Mouse (Mus musculus) MEL (cell line): ENCODE results near the gene Hamp2. TPM values are rescaled to one million over a fixed set of nuclear protein-coding genes. Genes with fewer than 3 reads are reported as not detected.
A peak's percentile ranks its signal among the peaks of the same experiment; 100 is the strongest.
"Not testable (repeated sequence)": the region's sequence is repeated elsewhere in the genome, so short reads cannot be mapped to it uniquely, and the experiment has no call there.

Experiments used
- DNase-seq: peaks from one replicate; pipeline ENCODE4 v3.0.0; 2011; ENCODE audit warnings: low read depth, low spot score
- H3K27ac ChIP-seq: 2 replicates; pipeline ENCODE4 v1.5.1; 2012; ENCODE audit warnings: low read depth, mild to moderate bottlenecking, control low read depth, low read length, moderate library complexity; ENCODE audit not compliant: control insufficient read depth
- H3K27me3 ChIP-seq, 2 experiments: fragments of 150-350 bp in 1 of 2; sonication (generic) in 1 of 2; 2 replicates each; pipeline ENCODE4 v1.6.1; 2012; ENCODE audit warnings: low read length in 2 of 2, mild to moderate bottlenecking in 2 of 2, improper control_type of control experiment in 1 of 2, moderate library complexity in 1 of 2; ENCODE audit not compliant: insufficient read depth in 2 of 2, control insufficient read depth in 1 of 2
- H3K36me3 ChIP-seq, 2 experiments: 2 replicates each; pipeline ENCODE4 v1.6.1; 2012 to 2014; ENCODE audit warnings: low read length in 2 of 2, improper control_type of control experiment in 1 of 2, inconsistent platforms in 1 of 2, mild to moderate bottlenecking in 1 of 2; ENCODE audit not compliant: insufficient read depth in 2 of 2, control insufficient read depth in 1 of 2
- H3K4me1 ChIP-seq, 2 experiments: fragments of 150-350 bp in 1 of 2; sonication (generic) in 1 of 2; 2 replicates each; pipeline ENCODE4 v1.6.1; 2012; ENCODE audit warnings: low read length in 2 of 2, improper control_type of control experiment in 1 of 2, mild to moderate bottlenecking in 1 of 2; ENCODE audit not compliant: insufficient read depth in 2 of 2, control insufficient read depth in 1 of 2
- H3K4me3 ChIP-seq, 2 experiments: fragments of 150-350 bp in 1 of 2; sonication (generic) in 1 of 2; 2 replicates each; pipeline ENCODE4 v1.5.1; 2012; ENCODE audit warnings: low read depth in 2 of 2, low read length in 2 of 2, mild to moderate bottlenecking in 2 of 2, moderate library complexity in 2 of 2, control low read depth in 1 of 2, improper control_type of control experiment in 1 of 2; ENCODE audit not compliant: control insufficient read depth in 1 of 2, insufficient read depth in 1 of 2
- H3K79me2 ChIP-seq: 2 replicates; pipeline ENCODE4 v1.6.1; 2012; ENCODE audit warnings: mild to moderate bottlenecking, low read length, moderate library complexity; ENCODE audit not compliant: control insufficient read depth, poor library complexity, insufficient read depth
- H3K9ac ChIP-seq: 2 replicates; pipeline ENCODE4 v1.6.1; 2012; ENCODE audit warnings: low read depth, mild to moderate bottlenecking, control low read depth, low read length, moderate library complexity; ENCODE audit not compliant: control insufficient read depth, poor library complexity, severe bottlenecking
- H3K9me3 ChIP-seq: fragments of 150-350 bp; sonication (generic); replicated peaks from 2 replicates; pipeline ENCODE4 v1.6.1; 2012; ENCODE audit warnings: mild to moderate bottlenecking, low read length, improper control_type of control experiment, moderate library complexity; ENCODE audit not compliant: insufficient read depth
- CHD1 ChIP-seq: IDR thresholded peaks from 2 replicates; pipeline ENCODE4 v1.6.1; 2012; ENCODE audit warnings: low read depth, mild to moderate bottlenecking, inconsistent platforms, low read length, improper control_type of control experiment
- CHD2 ChIP-seq: IDR thresholded peaks from 2 replicates; pipeline ENCODE4 v1.6.1; 2011; ENCODE audit warnings: low read length, improper control_type of control experiment
- CTCF ChIP-seq, 3 experiments: IDR thresholded peaks in 2 of 3; conservative IDR thresholded peaks in 1 of 3; 2 replicates each; pipeline ENCODE4 v1.5.1; 2011 to 2012; ENCODE audit warnings: low read length in 3 of 3, low read depth in 2 of 3, mild to moderate bottlenecking in 2 of 3, improper control_type of control experiment in 1 of 3, inconsistent platforms in 1 of 3, mixed read lengths in 1 of 3, moderate library complexity in 1 of 3; ENCODE audit not compliant: control insufficient read depth in 1 of 3, insufficient read depth in 1 of 3, poor library complexity in 1 of 3, severe bottlenecking in 1 of 3
- ELF1 ChIP-seq: IDR thresholded peaks from 2 replicates; pipeline ENCODE4 v1.6.1; 2014; ENCODE audit warnings: low read depth, mild to moderate bottlenecking, inconsistent platforms, low read length, improper control_type of control experiment, moderate library complexity
- EP300 ChIP-seq, 2 experiments: IDR thresholded peaks; 2 replicates each; pipeline ENCODE4 v1.6.1; 2011; ENCODE audit warnings: improper control_type of control experiment in 2 of 2, low read length in 2 of 2, low read depth in 1 of 2, mild to moderate bottlenecking in 1 of 2
- HCFC1 ChIP-seq: IDR thresholded peaks from 2 replicates; pipeline ENCODE4 v1.6.1; 2012; ENCODE audit warnings: low read depth, mild to moderate bottlenecking, inconsistent platforms, low read length, improper control_type of control experiment, moderate library complexity
- JUND ChIP-seq: IDR thresholded peaks from 2 replicates; pipeline ENCODE4 v1.6.1; 2011; ENCODE audit warnings: low read depth, mild to moderate bottlenecking, improper control_type of control experiment, low read length
- MAFK ChIP-seq: IDR thresholded peaks from 2 replicates; pipeline ENCODE4 v1.6.1; 2011; ENCODE audit warnings: low read depth, mild to moderate bottlenecking, low read length, improper control_type of control experiment, borderline replicate concordance
- MAX ChIP-seq: IDR thresholded peaks from 2 replicates; pipeline ENCODE4 v1.6.1; 2011; ENCODE audit warnings: low read length, improper control_type of control experiment
- MAZ ChIP-seq: IDR thresholded peaks from 2 replicates; pipeline ENCODE4 v1.6.1; 2012; ENCODE audit warnings: low read depth, mild to moderate bottlenecking, inconsistent platforms, low read length, improper control_type of control experiment
- MEF2A ChIP-seq: IDR thresholded peaks from 2 replicates; pipeline ENCODE4 v1.6.1; 2014; ENCODE audit warnings: low read depth, mild to moderate bottlenecking, inconsistent platforms, low read length, improper control_type of control experiment; ENCODE audit not compliant: poor library complexity, insufficient replicate concordance, severe bottlenecking; ENCODE audit errors: extremely low read depth
- MYC ChIP-seq: IDR thresholded peaks from 2 replicates; pipeline ENCODE4 v1.6.1; 2011; ENCODE audit warnings: low read depth, mild to moderate bottlenecking, low read length, improper control_type of control experiment, moderate library complexity
- NELFE ChIP-seq: IDR thresholded peaks from 2 replicates; pipeline ENCODE4 v1.6.1; 2011; ENCODE audit warnings: low read depth, low read length, improper control_type of control experiment
- POLR2A ChIP-seq, 2 experiments: IDR thresholded peaks; 2 replicates each; pipeline ENCODE4 v1.6.1; 2011 to 2012; ENCODE audit warnings: low read length in 2 of 2, mild to moderate bottlenecking in 2 of 2, control low read depth in 1 of 2, improper control_type of control experiment in 1 of 2, low read depth in 1 of 2, moderate library complexity in 1 of 2; ENCODE audit not compliant: control insufficient read depth in 1 of 2, insufficient read depth in 1 of 2, poor library complexity in 1 of 2
- POLR2AphosphoS2 ChIP-seq: IDR thresholded peaks from 2 replicates; pipeline ENCODE4 v1.6.1; 2011; ENCODE audit warnings: low read length, improper control_type of control experiment
- POLR2AphosphoS5 ChIP-seq: IDR thresholded peaks from 2 replicates; pipeline ENCODE4 v1.6.1; 2012; ENCODE audit warnings: low read depth, borderline replicate concordance, mild to moderate bottlenecking, inconsistent platforms, low read length, moderate library complexity, mixed read lengths
- SIN3A ChIP-seq: IDR thresholded peaks from 2 replicates; pipeline ENCODE4 v1.6.1; 2012; ENCODE audit warnings: low read length, improper control_type of control experiment, inconsistent platforms
- SMC3 ChIP-seq: IDR thresholded peaks from 2 replicates; pipeline ENCODE4 v1.6.1; 2011; ENCODE audit warnings: low read depth, low read length, improper control_type of control experiment
- TAL1 ChIP-seq: IDR thresholded peaks from 2 replicates; pipeline ENCODE4 v1.6.1; 2012; ENCODE audit warnings: mild to moderate bottlenecking, inconsistent platforms, low read length, moderate library complexity, mixed read lengths
- USF2 ChIP-seq, 2 experiments: IDR thresholded peaks; 2 replicates each; pipeline ENCODE4 v1.6.1; 2011 to 2012; ENCODE audit warnings: improper control_type of control experiment in 2 of 2, low read length in 2 of 2, borderline replicate concordance in 1 of 2, inconsistent platforms in 1 of 2, low read depth in 1 of 2, mild to moderate bottlenecking in 1 of 2; ENCODE audit not compliant: insufficient read depth in 1 of 2
- ZC3H11A ChIP-seq: IDR thresholded peaks from 2 replicates; pipeline ENCODE4 v1.6.1; 2012; ENCODE audit warnings: low read depth, mild to moderate bottlenecking, inconsistent platforms, low read length, improper control_type of control experiment
- polyA plus RNA-seq, 2 experiments: library from polyadenylated mRNA; stranded (reverse) in 1 of 2; unstranded in 1 of 2; fragments of >175 nt in 1 of 2; fragments of >200 nt in 1 of 2; gene quantifications; 2 replicates each; pipeline versions ENCODE4 v1.2.1 to v1.2.4; 2012; ENCODE audit warnings: low replicate concordance in 2 of 2, low read depth in 1 of 2; ENCODE audit not compliant: insufficient read length in 2 of 2, insufficient read depth in 1 of 2, missing spikeins in 1 of 2
- total RNA-seq: library from RNA; depleted of rRNA; stranded (reverse); fragments of 300-350 nt; gene quantifications from 2 replicates; pipeline ENCODE4 v1.2.3, GENCODE M21; 2012

The Hamp2 gene
- total and polyA plus RNA-seq, 3 experiments, result not detected

DNA sequence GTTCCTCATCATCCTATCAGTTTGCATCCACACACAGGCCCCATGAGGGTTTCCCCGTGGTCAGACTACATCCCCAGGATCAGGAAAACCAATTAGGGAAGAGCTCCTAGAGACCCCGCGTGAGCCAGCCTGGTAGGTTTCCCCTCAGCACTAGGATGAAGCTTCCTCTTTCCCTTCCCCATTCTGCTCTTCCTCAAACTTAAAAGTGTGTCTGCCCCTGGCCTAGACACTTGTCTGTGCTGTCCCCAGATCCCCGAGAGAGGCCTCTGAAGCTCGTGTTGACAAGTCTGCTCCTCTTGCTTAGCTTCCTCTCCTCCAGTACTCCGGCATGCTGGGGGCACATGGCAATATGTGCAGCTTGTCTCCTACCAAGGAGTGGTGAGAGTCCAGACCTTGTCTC, 29.0 kb upstream of the Hamp2 start:
- TF ChIP-seq SIN3A (no peak), ZC3H11A (no peak), MYC (no peak), NELFE (no peak), HCFC1 (no peak)
- TF ChIP-seq, all 39 proteins: peak for 0
- Histone ChIP-seq H3K27ac (no peak overlapping the region), H3K4me1 (peaks cover 0 to 11% of the 10 kb centered on the region in 2 experiments; a peak in 1 of 4 replicates), H3K79me2 (peaks cover 18% of the 10 kb centered on the region), H3K9me3 (no peaks in the 10 kb centered on the region), H3K27me3 (no peaks in the 10 kb centered on the region), H3K9ac (no peak overlapping the region), H3K36me3 (peaks cover 5 to 9% of the 10 kb centered on the region in 2 experiments), H3K4me3 (no peak overlapping the region)
- peak; percentile 36 for DNase-seq

DNA sequence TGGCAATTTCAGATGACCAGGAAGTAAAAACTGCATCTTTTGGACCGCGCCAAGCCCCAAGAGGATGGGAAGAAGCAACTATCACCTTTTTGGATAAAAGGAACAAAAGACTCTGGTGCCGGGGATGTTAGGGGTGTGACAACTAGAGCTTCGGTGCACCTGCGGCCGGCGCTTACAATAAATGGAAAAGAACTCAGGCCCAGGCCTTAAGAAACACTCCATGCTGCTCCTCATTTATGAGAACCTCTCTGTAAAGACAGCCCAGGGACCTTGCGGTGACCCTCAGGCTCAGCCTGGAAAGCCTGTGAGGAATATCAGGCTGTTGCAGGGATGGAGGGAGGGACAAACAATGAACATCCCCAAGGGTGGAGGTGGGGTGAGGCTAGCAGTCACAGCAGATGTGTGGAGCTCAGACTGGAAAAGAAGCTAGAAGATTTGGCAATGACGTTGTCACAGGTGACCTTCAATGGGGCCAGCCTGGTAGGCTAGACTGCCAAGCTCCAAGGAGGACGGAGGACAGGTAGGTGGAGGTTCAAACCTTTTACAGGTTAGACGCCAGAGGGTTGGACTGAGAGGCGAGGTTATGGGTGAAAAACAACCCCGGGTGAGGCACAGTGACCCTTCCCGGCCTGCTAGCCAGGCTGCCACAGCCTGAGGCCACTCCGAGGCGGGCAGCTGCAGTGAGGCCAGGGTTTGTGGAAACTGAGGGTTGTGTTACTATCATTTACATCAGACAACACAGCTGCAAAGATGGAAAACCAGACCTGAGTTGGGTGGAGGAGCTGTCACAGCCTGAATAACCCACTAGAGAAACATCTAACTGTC, 28.2 kb upstream of the Hamp2 start:
- Histone ChIP-seq H3K27me3 (no peaks in the 10 kb centered on the region), H3K79me2 (peaks cover 15% of the 10 kb centered on the region), H3K27ac (no peak overlapping the region), H3K9ac (no peak overlapping the region), H3K4me1 (peaks cover 0 to 7% of the 10 kb centered on the region in 2 experiments; a peak in 1 of 4 replicates), H3K9me3 (no peaks in the 10 kb centered on the region), H3K36me3 (peaks cover 3 to 5% of the 10 kb centered on the region in 2 experiments; a peak in 3 of 4 replicates), H3K4me3 (no peak overlapping the region)
- DNase-seq, result no peak
- TF ChIP-seq CHD1 (no peak), MAX (no peak), MAZ (no peak), SMC3 (no peak), CHD2 (no peak), USF2 (IDR thresholded peaks at IDR 0.05; ENCODE audit: borderline replicate concordance in 1 of 2, insufficient read depth in 1 of 2, low read depth in 1 of 2, low read length in 2 of 2) (no peak), JUND (no peak), MAFK (no peak), TAL1 (no peak), EP300 (IDR thresholded peaks at IDR 0.05; ENCODE audit: low read depth in 1 of 2, low read length in 2 of 2) (no peak), POLR2AphosphoS2 (no peak), ELF1 (no peak), CTCF (IDR thresholded peaks at IDR 0.05 in 2 of 3, conservative IDR thresholded peaks at IDR 0.05 in 1 of 3; ENCODE audit: control insufficient read depth in 1 of 3, insufficient read depth in 1 of 3, low read depth in 2 of 3, low read length in 3 of 3, poor library complexity in 1 of 3, severe bottlenecking in 1 of 3) (no peak), POLR2AphosphoS5 (no peak), MEF2A (no peak), POLR2A (IDR thresholded peaks at IDR 0.05; ENCODE audit: control insufficient read depth in 1 of 2, insufficient read depth in 1 of 2, low read depth in 1 of 2, low read length in 2 of 2, poor library complexity in 1 of 2) (no peak)

DNA sequence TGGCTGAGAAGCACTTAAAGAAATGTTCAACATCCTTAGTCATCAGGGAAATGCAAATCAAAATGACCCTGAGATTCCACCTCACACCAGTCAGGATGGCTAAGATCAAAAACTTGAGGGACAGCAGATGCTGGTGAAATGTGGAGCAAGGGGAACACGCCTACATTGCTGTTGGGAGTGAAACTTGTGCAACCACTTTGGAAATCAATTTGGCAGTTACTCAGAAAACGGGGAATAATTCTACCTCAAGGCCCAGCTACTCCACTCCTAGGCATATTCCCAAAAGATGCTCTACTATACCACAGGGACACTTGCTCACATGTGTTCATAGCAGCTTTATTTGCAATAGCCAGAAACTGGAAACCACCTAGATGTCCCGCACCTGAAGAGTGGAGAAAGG, 25.4 kb upstream of the Hamp2 start:
- H3K9me3 ChIP-seq, result not testable (repeated sequence)

More for the DNA sequence above, 25.4 kb upstream of the Hamp2 start:
- not testable (repeated sequence) for H3K4me1 ChIP-seq, H3K9ac ChIP-seq, H3K79me2 ChIP-seq, H3K4me3 ChIP-seq, DNase-seq, H3K36me3 ChIP-seq, H3K27me3 ChIP-seq, H3K27ac ChIP-seq
